Mouse (Mus musculus): ENCODE data around the gene Ptpn6.
A peak's percentile ranks its signal among the peaks of the same experiment; 100 is the strongest.

Ptpn6 gene

GRCm38 (mm10) chr6:124755831-124756595 is 17.5 kb upstream of the Ptpn6 start, which contains the start of the genes Gm45234 and Atn1:
Gene Gm45234 (minus strand): TSS chr6:124756021.
Gene Atn1 (minus strand): TSS chr6:124756524.
- DNase-seq (ENCODE audit: low read depth, low spot score): no peak

GRCm38 (mm10) chr6:124755306-124755705 is 16.8 kb upstream of the Ptpn6 start:
- no peak for DNase-seq (ENCODE audit: low read depth, low spot score)

- no peak for DNase-seq (ENCODE audit: low read depth, low spot score)
Observed at GRCm38 (mm10) chr6:124753861-124754260, 15.3 kb upstream of the Ptpn6 start.

GRCm38 (mm10) chr6:124750405-124750804 is 11.9 kb upstream of the Ptpn6 start:
- no peak for DNase-seq (ENCODE audit: low read depth, low spot score)

GRCm38 (mm10) chr6:124746654-124747632 is 8.4 kb upstream of the Ptpn6 start:
- no peak for DNase-seq (ENCODE audit: low read depth, low spot score)

- no peak for DNase-seq (ENCODE audit: low read depth, low spot score)
Observed at GRCm38 (mm10) chr6:124746296-124746605, 7.7 kb upstream of the Ptpn6 start.

- DNase-seq (ENCODE audit: low read depth, low spot score): peak; percentile 99
Observed at GRCm38 (mm10) chr6:124745490-124746295, 7.2 kb upstream of the Ptpn6 start.

- DNase-seq (ENCODE audit: low read depth, low spot score): no peak
Observed at GRCm38 (mm10) chr6:124744755-124745321, 6.3 kb upstream of the Ptpn6 start.

- DNase-seq (ENCODE audit: low read depth, low spot score): no peak
Observed at GRCm38 (mm10) chr6:124743647-124744046, 5.1 kb upstream of the Ptpn6 start.

- no peak for DNase-seq (ENCODE audit: low read depth, low spot score)
Observed at GRCm38 (mm10) chr6:124742839-124743514, 4.5 kb upstream of the Ptpn6 start.

- DNase-seq (ENCODE audit: low read depth, low spot score): no peak
Observed at GRCm38 (mm10) chr6:124741842-124742241, 3.3 kb upstream of the Ptpn6 start.

GRCm38 (mm10) chr6:124740888-124741761 is 2.6 kb upstream of the Ptpn6 start, which contains the start of gene Grcc10:
Gene Grcc10 (minus strand): TSS chr6:124741374.
- DNase-seq (ENCODE audit: low read depth, low spot score): peak; percentile 98

- peak; percentile 43 for DNase-seq (ENCODE audit: low read depth, low spot score)
Observed at GRCm38 (mm10) chr6:124740211-124740887, 1.8 kb upstream of the Ptpn6 start.

- DNase-seq (ENCODE audit: low read depth, low spot score): no peak
Observed at GRCm38 (mm10) chr6:124739231-124739796, 800 bp upstream of the Ptpn6 start.

- no peak for DNase-seq (ENCODE audit: low read depth, low spot score)
Observed at GRCm38 (mm10) chr6:124737040-124737439, 1.5 kb downstream of the Ptpn6 start.

GRCm38 (mm10) chr6:124734417-124734816 is 4.1 kb downstream of the Ptpn6 start:
- no peak for DNase-seq (ENCODE audit: low read depth, low spot score)

GRCm38 (mm10) chr6:124732476-124733370 is 5.8 kb downstream of the Ptpn6 start:
- DNase-seq (ENCODE audit: low read depth, low spot score): no peak

- DNase-seq (ENCODE audit: low read depth, low spot score): no peak
Observed at GRCm38 (mm10) chr6:124731038-124731437, 7.5 kb downstream of the Ptpn6 start.
